Mouse (Mus musculus): ENCODE measurements around the gene Hba-a1.
"Not testable (repeated sequence)": the region's sequence is repeated elsewhere in the genome, so short reads cannot be mapped to it uniquely, and the experiment has no call there.

Hba-a1 gene

DNA sequence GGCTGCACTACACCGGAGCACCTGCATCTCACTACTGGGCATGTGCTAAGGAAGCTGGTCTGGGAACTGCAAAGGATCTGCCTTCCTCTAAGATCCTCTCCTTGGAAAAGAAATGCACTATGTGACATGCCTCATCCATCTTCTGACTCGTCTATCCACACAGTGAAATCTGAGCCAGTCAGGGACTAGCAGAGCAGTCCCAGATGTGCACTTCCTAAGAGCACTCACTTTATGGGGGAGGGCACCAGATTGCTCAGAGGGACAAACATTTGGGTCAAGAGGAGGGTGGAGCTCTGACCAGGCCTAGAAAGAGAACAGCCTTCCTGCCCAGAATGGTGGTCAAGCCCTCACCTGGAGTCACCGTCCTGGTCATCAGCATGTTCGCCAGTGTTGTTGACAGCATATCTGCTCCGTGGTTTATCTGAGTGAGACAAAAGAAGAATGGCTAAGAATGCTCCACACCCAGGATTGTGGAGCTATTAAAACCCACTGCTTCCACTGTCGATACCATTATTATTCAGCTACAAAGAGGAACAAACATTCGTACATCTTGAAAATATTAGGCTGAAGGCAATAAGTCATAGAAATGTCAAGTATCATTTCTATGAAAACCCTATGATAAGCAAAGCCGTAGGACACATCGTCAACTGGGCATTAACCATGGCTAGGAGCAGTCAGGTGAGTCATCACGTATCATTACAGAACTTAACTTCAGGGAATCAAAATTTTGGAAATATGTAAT is 20.5 kb upstream of the Hba-a1 start:
- DNase-seq (ENCODE audit: low read depth, low spot score): no peak

DNA sequence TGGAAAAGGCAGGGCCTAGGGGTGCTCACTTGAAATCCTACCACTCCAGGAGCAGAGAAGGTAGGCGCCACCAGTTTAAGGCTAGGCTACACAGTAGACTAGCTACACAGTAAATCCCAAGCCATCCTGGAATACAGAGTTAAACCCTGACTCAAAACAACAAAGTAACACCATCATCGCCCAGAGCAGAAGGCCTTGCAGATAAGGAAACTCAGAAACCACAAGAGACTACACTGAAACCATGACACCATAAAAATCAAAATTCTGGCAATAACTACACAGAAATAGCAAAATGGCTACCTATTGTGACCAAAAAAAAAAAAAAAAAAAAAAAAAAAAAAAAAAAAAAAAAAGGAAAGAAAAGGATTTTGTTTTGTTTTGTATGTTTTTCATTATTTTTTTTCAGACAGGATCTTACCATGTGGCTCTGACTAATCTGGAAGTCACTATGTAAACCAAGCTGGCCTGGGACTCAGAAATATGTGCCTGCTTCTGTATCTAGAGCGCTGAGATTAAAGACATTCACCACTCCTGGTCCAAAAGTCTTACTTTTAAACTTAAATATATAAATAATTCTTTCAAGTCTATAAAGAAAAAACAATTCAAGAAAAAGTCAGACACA is 18.1 kb upstream of the Hba-a1 start:
- no peak for DNase-seq (ENCODE audit: low read depth, low spot score)

DNA sequence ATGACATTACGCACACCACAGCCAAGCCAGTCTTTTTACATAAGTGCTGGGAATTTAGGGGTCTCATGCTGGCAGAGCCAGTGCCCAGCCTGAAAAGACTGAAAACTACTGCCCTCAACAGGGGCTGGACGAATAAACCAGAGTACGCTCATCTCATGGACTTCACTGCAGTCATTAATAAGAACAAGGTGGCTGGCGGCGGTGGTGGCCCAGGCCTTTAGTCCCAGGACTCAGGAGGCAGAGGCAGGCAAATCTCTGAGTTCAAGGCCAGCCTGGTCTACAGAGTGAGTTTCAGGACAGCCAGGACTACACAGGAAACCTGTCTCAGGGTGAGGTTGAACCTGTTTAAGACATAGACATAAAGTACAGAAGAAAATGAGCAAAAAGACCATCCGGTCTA is 17.1 kb upstream of the Hba-a1 start:
- no peak for DNase-seq (ENCODE audit: low read depth, low spot score)

DNA sequence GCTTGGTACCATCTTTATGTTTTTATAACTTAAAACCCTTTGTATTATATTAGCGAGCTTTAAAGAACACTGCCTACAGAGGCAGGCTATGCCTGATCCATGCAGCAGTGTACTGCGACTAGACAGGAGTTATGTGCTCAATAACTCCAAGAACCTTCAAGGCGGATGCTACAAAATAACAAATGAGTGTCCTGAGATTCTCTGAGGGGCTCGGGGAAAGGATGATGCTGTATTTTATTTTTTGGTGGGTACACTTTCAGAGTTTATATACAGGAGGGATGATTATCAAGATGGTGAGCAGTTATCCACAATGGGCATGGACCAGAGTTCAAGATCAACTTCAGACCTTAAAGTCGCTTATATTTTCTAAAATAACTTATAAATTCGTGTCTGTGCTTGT is 16.5 kb upstream of the Hba-a1 start:
- DNase-seq (ENCODE audit: low read depth, low spot score): no peak

DNA sequence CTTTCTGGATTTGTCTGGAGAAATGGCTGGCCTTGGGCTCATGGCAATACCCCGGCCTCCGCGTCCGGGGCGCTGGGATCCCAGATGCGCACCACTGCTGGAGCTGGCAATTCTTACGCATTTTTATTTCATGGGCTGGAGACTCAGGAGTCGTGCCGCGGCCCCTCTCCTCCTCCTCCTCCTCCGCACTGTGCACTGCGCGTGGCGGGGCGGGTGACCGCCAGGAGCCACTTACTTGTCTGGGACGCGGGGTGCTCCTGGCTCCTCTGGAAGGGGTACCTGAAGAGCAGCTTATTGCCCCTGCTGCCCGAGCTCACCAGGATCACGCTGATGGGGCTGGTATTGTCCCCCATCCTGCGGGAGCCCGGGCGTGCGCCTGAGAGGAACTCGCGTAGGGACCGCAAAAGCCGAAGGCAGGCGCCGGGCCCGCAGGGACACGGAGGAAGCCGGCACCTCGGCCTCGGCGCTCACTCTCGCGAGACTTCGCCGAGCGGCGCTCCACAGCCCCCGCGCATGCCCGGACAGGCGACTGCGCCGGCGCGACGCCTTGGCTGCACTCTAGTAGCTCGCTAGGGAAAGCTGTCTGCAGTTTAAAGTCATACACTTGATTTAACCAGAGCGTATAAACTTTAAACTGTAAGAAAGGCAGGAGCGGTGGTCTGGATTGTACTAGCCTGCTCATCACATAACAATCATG is 16.0 kb upstream of the Hba-a1 start, which contains the start of gene Nprl3:
Gene Nprl3, minus strand, starts transcription at position 520 of the 697 bp plus-strand sequence.
- peak; percentile 90 for DNase-seq (ENCODE audit: low read depth, low spot score)

DNA sequence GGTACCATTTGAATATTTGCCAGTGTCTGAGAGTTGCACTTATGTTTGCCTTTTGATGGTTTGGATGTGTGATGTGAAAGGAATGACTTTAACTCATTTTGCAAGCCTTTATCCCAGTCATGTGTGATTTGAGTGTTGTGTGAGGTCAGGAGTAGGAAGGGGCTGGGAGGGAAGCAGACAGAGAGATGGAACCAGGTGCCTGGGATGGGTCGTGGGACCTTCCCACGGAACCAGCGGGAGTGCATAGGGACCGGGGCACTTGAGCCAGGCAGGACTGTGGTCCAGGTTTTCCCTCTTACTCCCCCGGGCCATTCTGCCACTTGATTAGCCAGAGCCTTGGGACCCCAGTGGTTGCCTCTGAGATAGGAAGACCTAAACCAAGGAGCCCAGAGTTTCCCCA is 15.3 kb upstream of the Hba-a1 start:
- no peak for DNase-seq (ENCODE audit: low read depth, low spot score)

DNA sequence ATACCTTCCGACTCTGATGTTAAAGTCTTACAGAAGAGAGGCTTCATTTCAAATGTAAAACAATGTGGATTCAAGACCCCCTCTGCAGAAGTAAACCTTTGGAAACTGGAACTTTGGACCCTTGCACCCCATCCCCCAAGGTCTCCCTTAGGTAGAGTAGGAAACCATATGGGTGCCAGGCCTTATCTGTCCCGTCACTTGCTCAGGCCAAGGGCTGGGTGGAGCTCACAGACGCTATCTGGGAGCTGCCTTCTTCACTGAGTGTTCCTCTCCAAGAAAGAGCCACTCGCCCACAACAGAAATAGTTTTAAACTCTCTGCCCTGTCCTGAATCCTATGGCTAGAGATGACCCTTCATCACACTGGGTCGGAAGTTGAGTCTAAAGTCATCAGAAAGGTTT is 14.4 kb upstream of the Hba-a1 start:
- no peak for DNase-seq (ENCODE audit: low read depth, low spot score)

DNA sequence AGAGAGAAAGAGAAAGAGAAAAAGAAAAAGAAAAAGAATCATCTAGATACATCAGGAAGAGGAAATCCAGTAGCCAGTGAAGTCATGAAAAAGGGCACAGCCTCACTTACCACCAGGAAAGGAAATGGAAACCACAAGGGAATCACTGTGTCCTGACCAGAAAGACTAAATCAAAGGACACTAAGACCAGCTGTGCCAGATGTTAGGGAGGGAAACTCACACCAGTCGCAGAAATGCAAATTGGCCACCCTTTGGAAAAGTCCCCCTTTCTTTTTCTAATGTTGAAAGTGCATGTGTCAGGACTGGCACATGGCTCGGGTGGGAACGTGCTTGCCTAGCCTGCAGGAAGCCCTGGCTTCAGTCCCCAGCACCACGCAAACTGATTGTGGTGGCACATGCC is 12.1 kb upstream of the Hba-a1 start:
- no peak for DNase-seq (ENCODE audit: low read depth, low spot score)

DNA sequence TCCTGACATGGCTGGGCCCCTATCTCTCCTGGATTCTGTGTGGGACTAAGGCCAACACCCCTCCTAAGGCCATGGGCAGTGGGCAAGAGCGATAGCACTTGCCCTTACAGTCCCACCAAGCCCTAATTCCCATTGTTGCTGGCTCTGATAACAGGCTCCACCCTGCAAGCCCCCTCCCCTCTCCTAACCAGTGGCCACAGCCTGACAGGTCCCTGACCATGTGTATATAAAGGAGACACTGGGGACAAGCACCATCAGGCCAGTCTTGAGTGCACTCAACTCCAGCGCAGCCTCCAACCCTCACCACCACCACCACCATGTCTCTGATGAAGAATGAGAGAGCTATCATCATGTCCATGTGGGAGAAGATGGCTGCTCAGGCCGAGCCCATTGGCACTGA is 7.0 kb upstream of the Hba-a1 start, which contains the start of gene Hba-x:
Gene Hba-x, plus strand, starts transcription at position 54 of the 400 bp plus-strand sequence.
- no peak for DNase-seq (ENCODE audit: low read depth, low spot score)

DNA sequence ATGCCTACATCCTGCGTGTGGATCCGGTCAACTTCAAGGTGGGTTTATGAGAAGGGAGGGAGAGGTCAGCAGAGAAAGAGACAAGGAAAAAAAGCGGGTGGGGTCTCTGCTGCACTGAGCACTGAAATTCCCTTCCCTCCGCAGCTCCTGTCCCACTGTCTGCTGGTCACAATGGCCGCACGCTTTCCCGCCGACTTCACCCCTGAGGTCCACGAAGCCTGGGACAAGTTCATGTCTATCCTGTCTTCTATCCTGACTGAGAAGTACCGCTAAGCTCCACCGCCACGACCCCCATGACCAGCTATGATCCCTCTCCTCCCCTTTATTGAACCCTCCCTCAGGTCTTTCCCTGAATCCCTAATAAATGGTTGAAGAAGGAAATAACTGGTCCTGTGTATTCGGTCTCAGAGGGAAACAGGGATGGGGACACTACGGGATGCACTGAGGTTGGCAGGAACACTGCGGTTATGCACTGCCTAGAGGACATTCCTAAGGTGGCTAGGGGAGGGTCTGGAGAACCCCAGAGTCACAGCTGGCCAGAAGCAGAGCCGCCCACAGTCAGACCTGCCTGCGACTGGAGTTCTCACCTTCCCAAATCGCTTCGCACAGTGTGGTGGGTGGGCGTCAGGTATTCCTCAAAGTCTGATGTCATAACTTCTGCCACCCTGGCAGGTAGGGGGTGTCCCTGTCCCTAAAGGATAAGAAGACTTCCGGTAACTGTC is 5.4 kb upstream of the Hba-a1 start:
- no peak for DNase-seq (ENCODE audit: low read depth, low spot score)

DNA sequence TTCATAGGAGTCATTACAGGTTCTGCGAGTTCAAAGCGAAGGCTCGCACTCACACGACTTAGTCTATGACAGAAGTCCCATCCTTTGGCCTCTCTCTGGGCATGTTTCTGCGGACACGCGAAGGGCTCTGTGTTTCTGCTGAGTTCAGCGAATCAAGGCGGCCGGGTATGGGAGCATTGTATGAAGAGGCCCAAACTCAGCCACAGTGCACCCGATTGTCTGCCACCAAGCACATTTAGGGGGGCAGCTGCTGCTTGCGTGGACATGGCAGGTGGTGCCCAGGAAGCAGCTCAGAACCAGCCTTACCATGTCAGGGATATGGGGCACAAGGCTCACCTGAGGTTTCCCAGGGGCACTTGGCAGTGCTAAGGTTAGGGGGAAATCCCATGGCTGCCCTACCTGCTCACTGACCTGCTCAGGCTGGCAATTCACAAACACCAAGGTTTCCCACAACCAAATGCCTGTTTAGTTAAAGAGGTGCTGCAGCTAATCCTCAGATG is 4.8 kb upstream of the Hba-a1 start:
- no peak for DNase-seq (ENCODE audit: low read depth, low spot score)

DNA sequence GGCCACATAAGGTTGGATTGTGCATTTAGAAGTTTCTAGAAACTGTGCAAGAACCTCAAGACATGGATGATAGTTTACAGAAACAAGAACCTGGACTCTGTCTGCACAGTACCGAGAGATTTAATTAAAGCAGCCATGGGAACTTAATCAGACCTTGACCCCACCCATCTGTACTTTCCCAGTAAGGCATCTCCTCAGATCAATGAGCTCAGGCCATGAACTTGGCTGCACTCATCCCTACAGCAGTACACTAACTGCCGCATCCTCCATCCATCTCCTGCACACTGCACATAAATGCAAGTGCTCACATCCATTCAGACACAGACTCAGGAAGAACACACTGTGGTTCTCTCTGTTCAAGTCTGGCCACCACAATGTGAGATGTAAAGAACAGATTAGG is 2.7 kb upstream of the Hba-a1 start:
- no peak for DNase-seq (ENCODE audit: low read depth, low spot score)

DNA sequence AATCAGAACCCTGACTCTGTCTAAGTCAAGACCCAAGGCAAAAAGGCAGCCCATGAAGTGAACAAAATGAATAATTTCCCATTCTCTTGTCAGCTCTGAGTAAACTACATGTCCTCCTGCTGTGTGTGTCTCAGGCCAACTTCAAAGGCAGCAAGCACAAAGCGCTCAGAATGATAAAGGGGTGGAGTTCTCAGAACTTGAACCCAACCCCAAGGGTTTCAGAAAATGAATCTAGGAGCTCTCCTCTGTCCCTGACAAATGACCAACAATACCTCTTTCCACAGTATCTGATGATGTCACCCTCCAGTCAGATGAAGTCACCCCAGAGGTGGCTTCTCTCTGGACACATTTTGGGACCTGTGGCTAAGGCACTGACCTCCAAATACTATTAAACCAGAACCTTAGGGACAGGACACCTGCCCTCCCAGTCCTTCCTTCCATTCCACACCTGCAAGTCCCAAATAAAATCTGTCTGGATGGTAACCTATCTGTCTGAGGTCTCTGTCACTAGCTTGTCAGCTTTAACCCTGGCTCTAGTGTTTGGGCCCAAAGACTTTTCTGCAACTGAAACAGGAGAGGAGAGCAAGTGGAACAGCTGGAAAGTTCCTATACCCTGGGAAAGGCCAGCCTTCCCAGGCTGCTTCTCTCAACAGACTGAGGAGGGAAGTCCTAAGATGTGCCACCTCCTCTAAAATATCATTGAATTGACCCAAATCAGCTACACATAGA is 1.7 kb upstream of the Hba-a1 start:
- DNase-seq (ENCODE audit: low read depth, low spot score): no peak

DNA sequence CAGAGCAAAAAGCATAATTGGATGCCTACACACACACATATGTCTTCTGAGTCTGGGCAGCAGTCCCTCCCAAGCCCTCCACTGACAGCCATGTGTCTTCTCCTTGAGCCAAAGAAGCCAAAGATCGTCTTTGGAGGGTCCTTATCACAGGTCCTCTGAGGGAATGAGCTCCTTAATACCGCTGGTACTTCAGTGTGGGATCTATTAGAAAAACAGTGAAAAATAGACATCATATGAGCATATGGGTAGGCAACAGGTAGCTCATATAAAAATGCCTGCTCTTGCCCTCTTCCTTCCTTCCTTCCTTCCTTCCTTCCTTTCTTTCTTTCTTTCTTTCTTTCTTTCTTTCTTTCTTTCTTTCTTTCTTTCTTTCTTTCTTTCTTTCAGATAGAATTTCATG is 1.3 kb downstream of the Hba-a1 start:
- DNase-seq (ENCODE audit: low read depth, low spot score): not testable (repeated sequence)

DNA sequence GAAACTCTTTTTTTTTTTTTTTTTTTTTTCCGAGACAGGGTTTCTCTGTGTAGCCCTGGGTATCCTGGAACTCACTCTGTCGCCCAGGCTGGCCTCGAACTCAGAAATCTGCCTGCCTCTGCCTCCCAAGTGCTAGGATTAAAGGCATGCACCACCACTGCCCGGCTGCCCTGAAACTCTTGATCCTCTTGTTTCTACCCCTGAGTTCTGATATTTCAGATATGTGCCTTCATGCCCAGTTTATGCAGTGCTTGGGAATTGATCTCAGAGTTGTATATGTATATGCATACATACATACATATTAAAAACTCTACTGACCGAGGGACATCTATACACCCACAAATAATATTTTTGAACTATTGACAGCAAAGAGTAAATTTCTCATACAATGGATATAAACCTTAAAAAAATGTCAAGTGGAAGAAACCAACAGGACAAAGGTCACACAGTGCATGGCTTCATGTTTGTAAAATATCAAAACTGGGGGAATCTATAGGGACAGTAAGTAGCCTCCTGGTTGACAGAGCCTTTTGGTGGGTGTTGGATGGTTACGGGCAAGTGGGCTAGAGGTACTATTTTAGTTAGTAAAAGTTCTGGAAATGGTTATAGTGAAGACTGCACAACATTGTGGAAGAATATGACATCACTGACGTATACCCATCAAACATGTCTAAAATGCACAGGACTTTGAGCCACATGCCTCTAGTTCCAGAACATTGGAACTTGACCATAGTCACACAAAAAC is 1.9 kb downstream of the Hba-a1 start:
- DNase-seq (ENCODE audit: low read depth, low spot score): no peak

DNA sequence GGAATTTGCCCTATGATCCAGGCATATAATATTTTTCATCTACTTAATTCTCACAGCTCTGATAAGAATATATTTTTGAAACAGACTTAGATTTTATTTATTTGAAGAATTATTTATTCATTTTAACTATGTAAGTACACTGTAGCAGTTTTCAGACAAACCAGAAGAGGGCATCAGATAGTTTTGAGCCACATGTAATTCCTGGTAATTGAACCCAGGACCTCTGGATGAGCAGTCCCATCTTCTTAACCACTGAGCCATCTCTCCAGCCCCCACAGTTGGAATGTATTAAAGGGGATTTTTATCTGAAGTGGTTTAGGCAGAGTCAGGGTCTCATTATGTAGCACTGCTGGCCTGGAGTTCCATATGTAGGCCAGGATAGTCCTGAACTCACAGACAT is 2.6 kb downstream of the Hba-a1 start:
- not testable (repeated sequence) for DNase-seq (ENCODE audit: low read depth, low spot score)

DNA sequence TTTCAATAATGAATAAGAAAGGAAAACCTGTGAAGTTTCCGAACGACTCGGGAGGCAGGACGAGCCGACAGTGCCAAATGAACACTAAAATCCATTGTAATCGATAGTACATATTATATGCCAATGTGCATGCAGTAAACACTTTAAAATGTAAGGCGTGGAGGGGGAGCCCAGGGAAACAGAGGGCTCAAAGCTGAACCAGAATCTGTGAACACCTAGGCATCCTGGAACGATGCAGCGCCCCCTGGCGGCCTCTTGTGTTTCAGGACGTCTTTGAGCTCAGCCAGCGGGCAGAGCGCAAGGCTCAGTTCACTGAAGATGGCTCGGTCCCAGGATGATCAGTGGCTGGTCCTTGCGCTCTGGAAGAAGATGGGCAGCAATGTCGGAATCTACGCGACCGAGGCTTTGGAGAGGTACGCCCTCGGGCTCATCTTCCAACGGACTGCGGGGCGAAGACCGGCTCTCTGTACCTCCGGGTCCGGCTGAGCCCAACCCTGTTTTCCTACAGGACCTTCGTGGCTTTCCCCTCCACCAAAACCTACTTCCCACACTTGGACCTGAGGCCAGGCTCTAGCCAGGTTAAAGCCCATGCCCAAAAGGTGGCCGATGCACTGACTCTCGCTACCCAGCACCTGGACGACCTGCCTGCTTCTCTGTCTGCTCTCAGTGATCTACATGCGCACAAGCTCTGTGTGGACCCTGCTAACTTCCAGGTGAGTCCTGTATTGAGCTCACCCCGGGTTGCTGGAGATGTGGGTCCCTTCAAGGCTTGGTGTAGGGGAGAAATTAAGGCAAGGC is 3.6 kb downstream of the Hba-a1 start, which contains the start of gene Hbq1b:
Gene Hbq1b, plus strand, starts transcription at position 271 of the 798 bp plus-strand sequence.
- DNase-seq (ENCODE audit: low read depth, low spot score): peak; percentile 23

DNA sequence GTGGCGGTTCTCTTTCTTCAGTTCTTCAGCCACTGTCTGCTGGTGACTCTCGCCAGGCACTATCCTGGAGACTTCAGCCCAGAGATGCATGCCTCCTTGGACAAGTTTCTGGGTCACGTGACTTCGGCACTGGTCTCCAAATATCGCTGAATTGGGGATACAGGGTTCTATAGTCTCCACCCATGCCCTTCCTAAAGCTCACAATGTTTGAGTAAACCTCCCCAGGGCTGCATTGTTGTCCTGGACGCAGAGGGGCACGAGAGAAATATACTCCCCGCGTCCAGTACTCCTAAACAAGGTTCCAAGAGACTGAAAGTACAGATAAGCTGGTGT is 4.1 kb downstream of the Hba-a1 start:
- no peak for DNase-seq (ENCODE audit: low read depth, low spot score)

DNA sequence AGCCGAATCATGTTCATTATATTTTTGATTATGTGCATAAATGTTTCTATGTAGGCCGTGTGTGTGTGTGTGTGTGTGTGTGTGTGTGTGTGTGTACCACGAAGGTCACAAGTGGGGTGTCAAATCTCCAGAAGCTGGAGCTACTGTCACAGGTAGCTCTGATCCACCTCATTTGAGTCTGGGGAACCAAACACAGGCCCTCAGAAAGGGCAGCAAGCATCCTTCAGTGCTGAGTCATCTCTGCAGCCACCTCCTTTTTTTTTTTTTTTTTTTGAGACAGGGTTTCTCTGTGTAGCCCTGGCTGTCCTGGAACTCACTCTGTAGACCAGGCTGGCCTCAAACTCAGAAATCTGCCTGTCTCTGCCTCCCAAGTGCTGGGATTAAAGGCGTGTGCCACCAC is 9.5 kb downstream of the Hba-a1 start:
- not testable (repeated sequence) for DNase-seq (ENCODE audit: low read depth, low spot score)

DNA sequence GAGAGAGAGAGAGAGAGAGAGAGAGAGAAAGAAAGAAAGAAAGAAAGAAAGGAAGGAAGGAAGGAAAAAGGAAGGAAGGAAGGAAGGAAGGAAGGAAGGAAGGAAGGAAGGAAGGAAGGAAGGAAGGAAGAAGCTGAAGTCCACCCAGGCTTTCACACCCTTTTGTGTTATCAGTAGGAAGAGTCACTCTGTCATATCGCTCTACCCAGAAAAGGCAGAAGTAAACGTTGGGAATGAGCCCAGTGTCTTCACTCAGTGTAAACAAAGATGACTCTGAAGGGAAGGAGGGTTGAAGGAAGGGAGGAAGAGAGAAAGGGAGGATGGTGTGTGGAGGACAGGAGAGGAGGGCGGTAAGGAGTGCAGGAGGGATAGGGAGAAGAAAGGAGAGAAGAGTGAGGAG is 10.2 kb downstream of the Hba-a1 start:
- not testable (repeated sequence) for DNase-seq (ENCODE audit: low read depth, low spot score)

Measured in retina, postnatal 7 days (tissue).